Mouse (Mus musculus): ENCODE results near the gene Eif3l. TPM values are rescaled to one million over a fixed set of nuclear protein-coding genes. Genes with fewer than 3 reads are reported as not detected.
A peak's percentile ranks its signal among the peaks of the same experiment; 100 is the strongest.

The Eif3l gene
- polyA plus RNA-seq, 1 experiment from 2014 or later, result 165 TPM

DNA sequence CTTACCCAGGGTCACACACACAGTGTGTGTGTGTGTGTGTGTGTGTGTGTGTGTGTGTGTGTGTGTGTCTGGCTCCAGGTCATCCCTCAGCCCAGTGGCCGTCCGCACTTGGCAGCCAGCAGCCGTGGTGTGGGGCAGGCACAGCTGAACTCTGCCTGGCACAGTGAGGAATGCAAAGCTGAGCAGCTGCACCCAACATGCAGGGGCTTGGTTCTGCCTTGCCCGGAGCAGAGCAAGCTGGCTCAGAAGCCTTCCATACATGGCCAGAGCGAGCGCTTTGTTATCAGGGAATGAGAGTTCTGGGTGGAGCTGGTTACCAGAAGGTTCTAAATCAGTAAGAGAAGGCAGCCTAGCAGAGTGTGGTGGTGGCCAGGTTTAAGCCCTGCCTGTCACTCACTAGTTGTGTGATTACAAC lies 22.6 kb downstream of the Eif3l start:
- Histone ChIP-seq H3K9ac (ENCODE audit: low read depth, low read length) (no peak overlapping the region), H3K4me3 (ENCODE audit: low read depth, low read length) (no peak overlapping the region), H3K9me3 (replicated peaks; ENCODE audit: control insufficient read depth, low read length, poor library complexity, severe bottlenecking) (no peaks in the 10 kb centered on the region), H3K27ac (ENCODE audit: low read length) (no peak overlapping the region), H3K36me3 (ENCODE audit: control insufficient read depth, insufficient read depth, low read length) (peaks cover 22% of the 10 kb centered on the region), H3K4me1 (ENCODE audit: control insufficient read depth, insufficient read depth, low read length) (no peaks in the 10 kb centered on the region), H3K4me2 (ENCODE audit: low read length) (no peak overlapping the region), H3K27me3 (ENCODE audit: control insufficient read depth, insufficient read depth, low read depth, low read length) (no peaks in the 10 kb centered on the region)
- no peak for ATAC-seq
- WGBS, result 53% methylated on average over 6 of the region's 6 CpGs

DNA sequence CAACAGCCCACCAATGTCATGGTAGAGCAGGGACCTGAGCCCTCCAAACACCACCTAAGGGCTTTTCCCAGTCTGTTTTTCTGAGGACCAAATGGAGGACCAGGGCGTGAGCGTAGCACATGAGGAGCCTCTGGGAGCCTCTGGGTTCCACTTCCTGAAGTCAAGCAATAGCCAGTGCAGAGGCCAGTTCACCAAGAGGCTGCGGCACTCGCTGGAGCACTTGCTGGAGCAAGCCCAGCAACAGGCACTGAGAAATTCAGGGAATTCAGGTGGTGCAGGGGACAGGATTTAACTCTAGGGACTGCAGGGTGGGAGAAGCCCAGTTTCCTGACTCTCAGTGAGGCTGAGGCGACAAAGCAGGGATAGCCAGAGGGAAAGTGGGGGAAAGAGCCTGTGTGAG lies 23.2 kb downstream of the Eif3l start:
- ATAC-seq, result no peak
- Histone ChIP-seq H3K36me3 (ENCODE audit: control insufficient read depth, insufficient read depth, low read length) (peaks cover 16% of the 10 kb centered on the region), H3K9me3 (replicated peaks; ENCODE audit: control insufficient read depth, low read length, poor library complexity, severe bottlenecking) (no peaks in the 10 kb centered on the region), H3K27ac (ENCODE audit: low read length) (no peak overlapping the region), H3K9ac (ENCODE audit: low read depth, low read length) (no peak overlapping the region), H3K4me1 (ENCODE audit: control insufficient read depth, insufficient read depth, low read length) (no peaks in the 10 kb centered on the region), H3K4me2 (ENCODE audit: low read length) (no peak overlapping the region), H3K4me3 (ENCODE audit: low read depth, low read length) (no peak overlapping the region), H3K27me3 (ENCODE audit: control insufficient read depth, insufficient read depth, low read depth, low read length) (no peaks in the 10 kb centered on the region)
- WGBS, result 70% methylated on average over 5 of the region's 5 CpGs

DNA sequence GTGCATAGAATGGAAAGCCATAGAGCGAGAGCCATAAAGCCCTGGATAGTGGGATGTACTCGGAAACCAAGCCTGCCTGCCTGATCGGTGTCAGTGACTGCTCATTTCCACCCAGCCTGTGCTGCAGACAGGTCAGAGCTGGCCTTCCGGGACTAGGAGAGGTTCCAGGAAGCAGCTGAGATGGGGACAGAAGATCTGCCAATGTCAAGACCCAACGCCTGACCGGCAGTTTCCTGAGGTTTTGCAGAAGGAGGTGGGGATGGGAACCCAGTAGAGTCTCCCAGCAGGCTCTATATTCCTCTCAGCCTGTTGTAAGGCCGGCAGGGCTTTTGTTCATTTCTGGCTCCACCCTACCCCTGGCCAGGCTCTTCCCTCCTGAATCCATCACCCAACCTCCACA lies 23.9 kb downstream of the Eif3l start:
- no peaks in the 10 kb centered on the region for H3K9me3 ChIP-seq (replicated peaks; ENCODE audit: control insufficient read depth, low read length, poor library complexity, severe bottlenecking)
- H3K36me3 ChIP-seq (ENCODE audit: control insufficient read depth, insufficient read depth, low read length), result peaks cover 10% of the 10 kb centered on the region
- H3K27me3 ChIP-seq (ENCODE audit: control insufficient read depth, insufficient read depth, low read depth, low read length), result no peaks in the 10 kb centered on the region
- ATAC-seq, result no peak
- H3K4me1 ChIP-seq (ENCODE audit: control insufficient read depth, insufficient read depth, low read length), result no peaks in the 10 kb centered on the region
- H3K9ac ChIP-seq (ENCODE audit: low read depth, low read length), result no peak overlapping the region
- 58% methylated on average over 7 of the region's 7 CpGs for WGBS
- no peak overlapping the region for H3K27ac ChIP-seq (ENCODE audit: low read length)
- no peak overlapping the region for H3K4me3 ChIP-seq (ENCODE audit: low read depth, low read length)
- no peak overlapping the region for H3K4me2 ChIP-seq (ENCODE audit: low read length)

DNA sequence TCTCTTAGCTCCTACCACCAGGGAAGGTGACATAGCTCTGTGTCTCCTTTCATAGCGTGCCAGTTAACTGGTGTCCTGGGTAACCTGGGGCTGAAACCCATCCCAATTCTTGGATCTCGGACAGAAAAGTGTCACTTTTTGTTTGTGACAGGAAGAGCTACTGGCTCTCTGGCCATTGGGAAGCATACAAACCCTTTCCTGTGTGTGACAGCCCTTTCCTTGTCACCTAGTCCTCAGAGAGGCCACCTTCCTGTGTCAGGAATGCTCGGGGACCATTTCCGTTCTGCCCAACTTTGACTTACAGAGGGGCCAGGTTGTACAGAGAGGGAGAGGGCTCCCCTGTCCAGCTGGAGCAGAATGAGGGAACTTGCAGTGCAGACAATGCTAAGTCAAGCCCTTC lies 24.5 kb downstream of the Eif3l start:
- no peak overlapping the region for H3K4me3 ChIP-seq (ENCODE audit: low read depth, low read length)
- no peaks in the 10 kb centered on the region for H3K9me3 ChIP-seq (replicated peaks; ENCODE audit: control insufficient read depth, low read length, poor library complexity, severe bottlenecking)
- no peaks in the 10 kb centered on the region for H3K4me1 ChIP-seq (ENCODE audit: control insufficient read depth, insufficient read depth, low read length)
- no peak overlapping the region for H3K9ac ChIP-seq (ENCODE audit: low read depth, low read length)
- H3K4me2 ChIP-seq (ENCODE audit: low read length), result no peak overlapping the region
- H3K27me3 ChIP-seq (ENCODE audit: control insufficient read depth, insufficient read depth, low read depth, low read length), result no peaks in the 10 kb centered on the region
- H3K27ac ChIP-seq (ENCODE audit: low read length), result no peak overlapping the region
- H3K36me3 ChIP-seq (ENCODE audit: control insufficient read depth, insufficient read depth, low read length), result peaks cover 4% of the 10 kb centered on the region
- 60% methylated on average over 4 of the region's 4 CpGs for WGBS
- ATAC-seq, result no peak

DNA sequence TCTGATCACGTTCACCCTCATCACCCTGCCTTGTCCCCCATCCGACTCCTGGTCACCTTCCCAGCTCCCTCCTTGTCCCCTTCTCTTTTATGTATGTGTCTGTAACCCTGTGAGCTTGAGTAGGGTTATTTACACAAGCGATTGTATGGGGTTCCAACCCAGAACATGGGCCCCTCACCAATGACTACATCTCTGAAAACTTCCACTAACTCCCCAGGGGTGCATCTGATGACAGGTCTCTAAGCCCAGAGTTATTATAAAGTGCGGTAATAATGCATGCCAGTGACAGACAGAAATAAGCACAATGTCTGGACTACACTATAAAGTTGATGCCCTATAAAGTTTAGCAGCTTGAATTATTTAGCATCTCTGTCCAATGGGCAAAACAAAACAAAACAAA lies 25.4 kb downstream of the Eif3l start:
- Histone ChIP-seq H3K4me3 (ENCODE audit: low read depth, low read length) (no peak overlapping the region), H3K27me3 (ENCODE audit: control insufficient read depth, insufficient read depth, low read depth, low read length) (no peaks in the 10 kb centered on the region), H3K9me3 (replicated peaks; ENCODE audit: control insufficient read depth, low read length, poor library complexity, severe bottlenecking) (no peaks in the 10 kb centered on the region), H3K4me1 (ENCODE audit: control insufficient read depth, insufficient read depth, low read length) (no peaks in the 10 kb centered on the region), H3K36me3 (ENCODE audit: control insufficient read depth, insufficient read depth, low read length) (peaks cover 3% of the 10 kb centered on the region; the same call in 1 of the 2 replicates), H3K9ac (ENCODE audit: low read depth, low read length) (no peak overlapping the region), H3K4me2 (ENCODE audit: low read length) (no peak overlapping the region), H3K27ac (ENCODE audit: low read length) (no peak overlapping the region)
- WGBS, result 80% methylated on average over 4 of the region's 4 CpGs
- no peak for ATAC-seq

DNA sequence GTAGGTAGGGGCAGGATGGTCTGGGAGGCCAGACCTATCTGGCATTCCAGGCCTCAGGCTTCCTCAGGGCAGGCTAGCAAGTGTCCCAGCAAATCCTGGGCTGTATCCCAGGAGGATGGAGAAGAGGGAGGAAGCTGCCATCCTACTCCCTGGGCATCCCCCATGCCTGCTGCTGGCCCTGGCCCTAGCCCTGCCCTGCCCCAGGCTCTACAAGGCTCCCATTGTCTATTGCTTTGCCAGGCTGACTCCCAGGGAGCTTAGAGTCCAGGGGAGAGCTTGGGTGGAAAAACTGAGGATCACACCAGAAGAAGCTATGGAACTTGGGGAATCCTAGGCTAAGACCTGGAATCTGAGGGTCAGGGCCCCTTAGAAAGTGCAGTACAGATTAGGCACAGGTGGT lies 26.6 kb downstream of the Eif3l start:
- Histone ChIP-seq H3K9ac (ENCODE audit: low read depth, low read length) (no peak overlapping the region), H3K9me3 (replicated peaks; ENCODE audit: control insufficient read depth, low read length, poor library complexity, severe bottlenecking) (no peaks in the 10 kb centered on the region), H3K27me3 (ENCODE audit: control insufficient read depth, insufficient read depth, low read depth, low read length) (no peaks in the 10 kb centered on the region), H3K27ac (ENCODE audit: low read length) (no peak overlapping the region), H3K4me3 (ENCODE audit: low read depth, low read length) (no peak overlapping the region), H3K4me1 (ENCODE audit: control insufficient read depth, insufficient read depth, low read length) (no peaks in the 10 kb centered on the region), H3K4me2 (ENCODE audit: low read length) (no peak overlapping the region), H3K36me3 (ENCODE audit: control insufficient read depth, insufficient read depth, low read length) (no peaks in the 10 kb centered on the region)
- ATAC-seq, result no peak

DNA sequence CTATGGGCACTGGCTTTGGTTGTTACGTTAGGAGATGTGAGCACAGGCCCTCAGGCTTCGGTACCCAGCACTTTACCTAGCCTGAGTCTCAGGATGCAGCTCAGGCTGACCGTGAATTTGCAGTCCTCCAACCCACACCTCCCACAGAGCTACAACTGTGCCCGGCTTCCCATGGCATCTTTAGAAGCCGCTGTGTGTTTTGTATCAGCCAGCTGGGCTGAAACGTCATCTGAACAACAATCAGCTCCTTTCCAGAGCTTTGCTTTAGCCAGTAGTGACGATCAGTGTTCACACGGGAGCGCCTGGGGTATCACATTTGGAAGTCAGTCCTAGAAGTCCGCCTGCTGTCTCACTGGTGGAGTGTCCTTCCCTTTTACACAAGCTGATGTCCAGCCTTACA lies 28.3 kb downstream of the Eif3l start:
- H3K36me3 ChIP-seq (ENCODE audit: control insufficient read depth, insufficient read depth, low read length), result no peaks in the 10 kb centered on the region
- H3K9me3 ChIP-seq (replicated peaks; ENCODE audit: control insufficient read depth, low read length, poor library complexity, severe bottlenecking), result no peaks in the 10 kb centered on the region
- no peaks in the 10 kb centered on the region for H3K27me3 ChIP-seq (ENCODE audit: control insufficient read depth, insufficient read depth, low read depth, low read length)
- no peak overlapping the region for H3K9ac ChIP-seq (ENCODE audit: low read depth, low read length)
- 68% methylated on average over 10 of the region's 10 CpGs for WGBS
- H3K4me3 ChIP-seq (ENCODE audit: low read depth, low read length), result no peak overlapping the region
- ATAC-seq, result no peak
- H3K4me1 ChIP-seq (ENCODE audit: control insufficient read depth, insufficient read depth, low read length), result peaks cover 4% of the 10 kb centered on the region
- no peak overlapping the region for H3K27ac ChIP-seq (ENCODE audit: low read length)
- no peak overlapping the region for H3K4me2 ChIP-seq (ENCODE audit: low read length)

DNA sequence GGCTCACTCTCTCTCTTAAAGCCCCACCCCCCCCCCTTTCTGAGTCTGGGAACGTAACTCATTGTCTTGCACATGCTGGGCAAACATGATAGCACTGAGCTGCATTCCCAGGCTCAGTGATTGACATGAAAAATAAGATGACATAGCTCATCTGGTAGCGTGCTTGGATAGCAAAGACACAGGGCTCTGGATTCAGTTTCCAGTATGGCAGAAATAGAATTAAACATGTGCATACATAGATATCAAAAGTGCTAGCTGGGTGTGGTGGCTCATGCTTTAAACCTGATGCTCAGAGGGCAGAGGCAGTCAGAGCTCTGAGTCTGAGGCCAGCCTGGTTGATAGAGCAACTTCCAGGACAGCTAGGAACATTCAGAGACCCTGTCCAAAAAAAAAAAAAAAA lies 30.8 kb downstream of the Eif3l start:
- Histone ChIP-seq H3K36me3 (ENCODE audit: control insufficient read depth, insufficient read depth, low read length) (no peaks in the 10 kb centered on the region), H3K4me3 (ENCODE audit: low read depth, low read length) (no peak overlapping the region), H3K27ac (ENCODE audit: low read length) (no peak overlapping the region), H3K9me3 (replicated peaks; ENCODE audit: control insufficient read depth, low read length, poor library complexity, severe bottlenecking) (no peaks in the 10 kb centered on the region), H3K9ac (ENCODE audit: low read depth, low read length) (no peak overlapping the region), H3K4me1 (ENCODE audit: control insufficient read depth, insufficient read depth, low read length) (peaks cover 16% of the 10 kb centered on the region), H3K27me3 (ENCODE audit: control insufficient read depth, insufficient read depth, low read depth, low read length) (no peaks in the 10 kb centered on the region), H3K4me2 (ENCODE audit: low read length) (no peak overlapping the region)
- WGBS, result 54% methylated on average over 2 of the region's 2 CpGs
- no peak for ATAC-seq

DNA sequence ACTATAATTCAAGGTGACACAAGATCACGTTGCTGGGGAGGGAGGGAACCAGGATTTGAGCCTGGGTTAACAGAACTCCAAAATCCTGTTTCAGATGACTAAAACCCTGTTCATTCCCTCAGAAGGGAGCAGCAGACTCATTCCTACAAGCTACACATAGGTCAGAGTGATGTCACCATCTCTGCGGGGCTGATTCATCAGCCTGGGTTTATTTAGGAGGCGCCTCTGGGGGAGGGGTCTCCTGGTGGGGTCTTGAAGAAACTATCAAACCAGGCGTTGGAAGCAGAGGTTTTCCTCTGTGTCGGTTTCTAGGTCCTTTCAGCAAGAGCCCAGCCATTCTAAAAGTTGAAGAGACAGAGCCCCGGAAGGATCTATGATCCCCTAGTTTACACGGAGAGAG lies 33.0 kb downstream of the Eif3l start:
- Histone ChIP-seq H3K4me1 (ENCODE audit: control insufficient read depth, insufficient read depth, low read length) (peaks cover 26% of the 10 kb centered on the region), H3K9me3 (replicated peaks; ENCODE audit: control insufficient read depth, low read length, poor library complexity, severe bottlenecking) (no peaks in the 10 kb centered on the region), H3K4me3 (ENCODE audit: low read depth, low read length) (no peak overlapping the region; the same call in 1 of the 2 replicates), H3K9ac (ENCODE audit: low read depth, low read length) (0 out of 2 replicates have a peak overlapping the region, but pooled peaks have one; percentile 98), H3K36me3 (ENCODE audit: control insufficient read depth, insufficient read depth, low read length) (no peaks in the 10 kb centered on the region), H3K27me3 (ENCODE audit: control insufficient read depth, insufficient read depth, low read depth, low read length) (no peaks in the 10 kb centered on the region), H3K27ac (ENCODE audit: low read length) (peak overlapping the region; percentile 77; the same call in 1 of the 2 replicates), H3K4me2 (ENCODE audit: low read length) (peak overlapping the region; percentile 97)
- WGBS, result 23% methylated on average over 7 of the region's 7 CpGs
- ATAC-seq, result no peak
